Mouse (Mus musculus) CH12.LX (cell line): ENCODE data around the gene Vapb. TPM values are rescaled to one million over a fixed set of nuclear protein-coding genes. Genes with fewer than 3 reads are reported as not detected.

Source experiments
- DNase-seq: peaks from one replicate; pipeline ENCODE4 v3.0.0-alpha.2; 2013; ENCODE audit errors: extremely low read depth
- H3K27ac ChIP-seq: 2 replicates; pipeline ENCODE4 v1.5.1; 2012; ENCODE audit warnings: low read depth, mild to moderate bottlenecking, control low read depth, moderate library complexity; ENCODE audit not compliant: insufficient read depth
- H3K27me3 ChIP-seq: replicated peaks from 2 replicates; pipeline ENCODE3; 2012; ENCODE audit warnings: inconsistent platforms
- H3K36me3 ChIP-seq, 2 experiments: replicated peaks in 1 of 2; 2 replicates each; pipeline versions ENCODE3 to v1.6.1; 2012; ENCODE audit warnings: inconsistent platforms in 1 of 2, low read length in 1 of 2, mild to moderate bottlenecking in 1 of 2, mixed read lengths in 1 of 2, moderate library complexity in 1 of 2; ENCODE audit not compliant: control insufficient read depth in 1 of 2, insufficient read depth in 1 of 2
- H3K4me1 ChIP-seq, 2 experiments: 2 replicates each; pipeline ENCODE4 v1.6.1; 2012; ENCODE audit warnings: inconsistent platforms in 1 of 2, moderate library complexity in 1 of 2; ENCODE audit not compliant: insufficient read depth in 2 of 2, control insufficient read depth in 1 of 2
- H3K4me2 ChIP-seq: 2 replicates; pipeline ENCODE4 v1.6.1; 2012; ENCODE audit warnings: low read depth, mild to moderate bottlenecking, control low read depth; ENCODE audit not compliant: poor library complexity, insufficient read depth, severe bottlenecking
- H3K4me3 ChIP-seq, 3 experiments: fragments of 150-350 bp in 1 of 3; sonication (generic) in 1 of 3; replicated peaks in 1 of 3; 2 replicates each; pipeline versions ENCODE3 to v1.5.1; 2011 to 2012; ENCODE audit warnings: low read depth in 2 of 3, low read length in 2 of 3, mild to moderate bottlenecking in 2 of 3, moderate library complexity in 2 of 3, control low read depth in 1 of 3, improper control_type of control experiment in 1 of 3, inconsistent platforms in 1 of 3, mixed read lengths in 1 of 3; ENCODE audit not compliant: poor library complexity in 1 of 3
- H3K79me2 ChIP-seq: replicated peaks from 2 replicates; pipeline ENCODE4 v1.6.1; 2012; ENCODE audit warnings: mild to moderate bottlenecking, moderate library complexity; ENCODE audit not compliant: control insufficient read depth, poor library complexity, insufficient read depth, severe bottlenecking; ENCODE audit errors: extremely low read depth
- H3K9ac ChIP-seq: 2 replicates; pipeline ENCODE4 v1.6.1; 2012; ENCODE audit warnings: low read depth, mild to moderate bottlenecking, control low read depth, moderate library complexity; ENCODE audit not compliant: insufficient read depth
- H3K9me3 ChIP-seq: replicated peaks from 2 replicates; pipeline ENCODE3; 2012; ENCODE audit warnings: low read length, inconsistent platforms, mixed read lengths
- BHLHE40 ChIP-seq: IDR thresholded peaks from 2 replicates; pipeline ENCODE4 v1.6.1; 2011; ENCODE audit warnings: mild to moderate bottlenecking, low read depth, low read length, improper control_type of control experiment
- CTCF ChIP-seq, 2 experiments: IDR thresholded peaks in 1 of 2; conservative IDR thresholded peaks in 1 of 2; 2 replicates each; pipeline ENCODE4 v1.5.1; 2011 to 2012; ENCODE audit warnings: low read depth in 2 of 2, low read length in 2 of 2, improper control_type of control experiment in 1 of 2, inconsistent platforms in 1 of 2, mild to moderate bottlenecking in 1 of 2, moderate library complexity in 1 of 2
- ETS1 ChIP-seq: conservative IDR thresholded peaks from 2 replicates; pipeline ENCODE4 v1.6.1; 2012; ENCODE audit warnings: low read depth, mild to moderate bottlenecking, inconsistent platforms, low read length, improper control_type of control experiment, moderate library complexity
- HCFC1 ChIP-seq: IDR thresholded peaks from 2 replicates; pipeline ENCODE4 v1.6.1; 2012; ENCODE audit warnings: low read depth, mild to moderate bottlenecking, inconsistent platforms, low read length, improper control_type of control experiment
- IRF4 ChIP-seq: IDR thresholded peaks from 2 replicates; pipeline ENCODE4 v1.6.1; 2014; ENCODE audit warnings: low read depth, mild to moderate bottlenecking, inconsistent platforms, low read length, improper control_type of control experiment
- JUN ChIP-seq: IDR thresholded peaks from 2 replicates; pipeline ENCODE4 v1.6.1; 2011; ENCODE audit warnings: low read depth, mild to moderate bottlenecking, low read length, improper control_type of control experiment, moderate library complexity; ENCODE audit not compliant: insufficient read depth
- MAFK ChIP-seq: IDR thresholded peaks from 2 replicates; pipeline ENCODE4 v1.6.1; 2011; ENCODE audit warnings: low read length, improper control_type of control experiment; ENCODE audit not compliant: insufficient replicate concordance
- MAX ChIP-seq: IDR thresholded peaks from 2 replicates; pipeline ENCODE4 v1.6.1; 2011; ENCODE audit warnings: low read length, improper control_type of control experiment
- MAZ ChIP-seq: IDR thresholded peaks from 2 replicates; pipeline ENCODE4 v1.6.1; 2012; ENCODE audit warnings: low read depth, mild to moderate bottlenecking, inconsistent platforms, low read length, improper control_type of control experiment, moderate library complexity
- MEF2A ChIP-seq: IDR thresholded peaks from 2 replicates; pipeline ENCODE4 v1.6.1; 2014; ENCODE audit warnings: low read depth, mild to moderate bottlenecking, inconsistent platforms, low read length, improper control_type of control experiment, borderline replicate concordance
- MXI1 ChIP-seq: IDR thresholded peaks from 2 replicates; pipeline ENCODE4 v1.6.1; 2011; ENCODE audit warnings: mild to moderate bottlenecking, low read depth, low read length, improper control_type of control experiment
- NELFE ChIP-seq: IDR thresholded peaks from 2 replicates; pipeline ENCODE4 v1.6.1; 2011; ENCODE audit warnings: low read depth, low read length, improper control_type of control experiment
- NRF1 ChIP-seq: IDR thresholded peaks from 2 replicates; pipeline ENCODE4 v1.6.1; 2014; ENCODE audit warnings: low read depth, mild to moderate bottlenecking, inconsistent platforms, low read length, improper control_type of control experiment, moderate library complexity
- PAX5 ChIP-seq: IDR thresholded peaks from 2 replicates; pipeline ENCODE4 v1.6.1; 2012; ENCODE audit warnings: low read length, inconsistent platforms, mixed read lengths
- POLR2A ChIP-seq: IDR thresholded peaks from 2 replicates; pipeline ENCODE4 v1.6.1; 2011; ENCODE audit warnings: low read depth, mild to moderate bottlenecking, improper control_type of control experiment, low read length
- RCOR1 ChIP-seq: conservative IDR thresholded peaks from 2 replicates; pipeline ENCODE4 v1.6.1; 2012; ENCODE audit warnings: low read depth, mild to moderate bottlenecking, inconsistent platforms, low read length, improper control_type of control experiment
- TBP ChIP-seq: conservative IDR thresholded peaks from 2 replicates; pipeline ENCODE4 v1.6.1; 2011; ENCODE audit warnings: low read depth, low read length, improper control_type of control experiment
- TCF12 ChIP-seq: IDR thresholded peaks from 2 replicates; pipeline ENCODE4 v1.6.1; 2014; ENCODE audit warnings: low read depth, mild to moderate bottlenecking, inconsistent platforms, low read length, improper control_type of control experiment
- USF1 ChIP-seq: IDR thresholded peaks from 2 replicates; pipeline ENCODE4 v1.6.1; 2014; ENCODE audit warnings: low read depth, mild to moderate bottlenecking, inconsistent platforms, low read length, improper control_type of control experiment
- USF2 ChIP-seq: conservative IDR thresholded peaks from 2 replicates; pipeline ENCODE4 v1.6.1; 2011; ENCODE audit warnings: low read depth, low read length, improper control_type of control experiment
- ZKSCAN1 ChIP-seq: IDR thresholded peaks from 2 replicates; pipeline ENCODE4 v1.6.1; 2012; ENCODE audit warnings: low read depth, inconsistent platforms, low read length, improper control_type of control experiment, borderline replicate concordance
- ZMIZ1 ChIP-seq: IDR thresholded peaks from 2 replicates; pipeline ENCODE4 v1.6.1; 2012; ENCODE audit warnings: low read depth, mild to moderate bottlenecking, inconsistent platforms, low read length, improper control_type of control experiment
- ZNF384 ChIP-seq: IDR thresholded peaks from 2 replicates; pipeline ENCODE4 v1.6.1; 2012; ENCODE audit warnings: low read depth, low read length, improper control_type of control experiment, inconsistent platforms
- dilution Hi-C: fragments of 300-500 bp; cut with MboI; formaldehyde crosslinking; loops from 2 replicates; pipeline ENCODE4 v1.14.3; 2020; ENCODE audit warnings: low sequenced_read_pairs; ENCODE audit not compliant: extremely low pct_unique_long_range_greater_than_20kb, extremely low pct_ligation_motif_present
- in situ Hi-C: fragments of 300-500 bp; cut with MboI; formaldehyde crosslinking; loops from 3 replicates; pipeline ENCODE4 v1.14.3; 2019; ENCODE audit warnings: low sequenced_read_pairs, low pct_ligation_motif_present, low pct_unique_long_range_greater_than_20kb, mixed read lengths
- polyA plus RNA-seq: library from polyadenylated mRNA; unstranded; fragments of >175 nt; gene quantifications from 2 replicates; pipeline ENCODE4 v1.2.1, GENCODE M21; 2012; ENCODE audit warnings: low read depth; ENCODE audit not compliant: insufficient read length
- total RNA-seq, 2 experiments: library from RNA; depleted of rRNA; stranded (reverse); fragments of 300-350 nt in 1 of 2; fragments of >200 nt in 1 of 2; gene quantifications; 2 replicates each; pipeline ENCODE4 v1.2.3; 2012 to 2014

The Vapb gene
- total and polyA plus RNA-seq, 3 experiments = 20.9 to 46.4 (median 44.7) TPM

GRCm38 (mm10) chr2:173713241-173713640 lies 24.1 kb upstream of the Vapb start:
- TF ChIP-seq ZKSCAN1 (no peak), CTCF (conservative IDR thresholded peaks at IDR 0.05 in 1 of 2, IDR thresholded peaks at IDR 0.05 in 1 of 2; ENCODE audit: low read depth in 2 of 2, low read length in 2 of 2) (no peak), ETS1 (no peak), ZNF384 (no peak), RCOR1 (no peak), TBP (no peak), MAZ (no peak), BHLHE40 (no peak), TCF12 (no peak), MXI1 (no peak), PAX5 (no peak), JUN (no peak), POLR2A (no peak), USF2 (no peak), MAX (no peak), ZMIZ1 (no peak), MEF2A (no peak), NELFE (no peak), IRF4 (no peak), USF1 (no peak)
- peaks cover 2% of the 10 kb centered on the region for H3K9me3 ChIP-seq
- no peak for DNase-seq
- in situ Hi-C loops (no loop called here), dilution Hi-C loops (no loop called here)
- H3K4me2 ChIP-seq = no peak overlapping the region
- no peaks in the 10 kb centered on the region for H3K79me2 ChIP-seq
- no peak overlapping the region for H3K4me3 ChIP-seq
- H3K4me1 ChIP-seq = no peaks in the 10 kb centered on the region
- no peak overlapping the region for H3K9ac ChIP-seq
- H3K27ac ChIP-seq = no peak overlapping the region
- peaks cover under 1 to 8% of the 10 kb centered on the region in 2 experiments for H3K36me3 ChIP-seq
- H3K27me3 ChIP-seq = no peaks in the 10 kb centered on the region

GRCm38 (mm10) chr2:173714620-173715218 lies 22.6 kb upstream of the Vapb start:
- Histone ChIP-seq H3K4me2 (no peak overlapping the region), H3K79me2 (no peaks in the 10 kb centered on the region), H3K4me3 (no peak overlapping the region), H3K9me3 (peaks cover 2% of the 10 kb centered on the region), H3K27me3 (no peaks in the 10 kb centered on the region)
- dilution Hi-C loops = no loop called here
- TF ChIP-seq NRF1 = no peak
- no peak for TF ChIP-seq MAFK
- no peak for TF ChIP-seq HCFC1
- TF ChIP-seq, all 38 proteins: peak for 0
- Histone ChIP-seq H3K27ac (no peak overlapping the region), H3K4me1 (no peaks in the 10 kb centered on the region), H3K36me3 (no peaks in the 10 kb centered on the region), H3K9ac (no peak overlapping the region)
- in situ Hi-C loops = no loop called here
- no peak for DNase-seq
